Mouse (Mus musculus) spleen, adult 2 months (tissue): Measurements from ENCODE around the gene Slf2. TPM values are rescaled to one million over a fixed set of nuclear protein-coding genes. Genes with fewer than 3 reads are reported as not detected.

Experiments used
- DNase-seq, 2 experiments: peaks; one replicate each; pipeline versions ENCODE4 v3.0.0 to v3.0.0-alpha.2; 2012 to 2021; ENCODE audit warnings: low spot score in 2 of 2, low read depth in 1 of 2
- H3K27ac ChIP-seq: fragments of 200-500 bp; 2 replicates; pipeline ENCODE4 v1.5.1; 2012; ENCODE audit warnings: low read length, inconsistent platforms; ENCODE audit not compliant: insufficient read depth
- H3K27me3 ChIP-seq: fragments of 200-500 bp; 2 replicates; pipeline ENCODE4 v1.6.1; 2012; ENCODE audit warnings: mild to moderate bottlenecking, moderate library complexity, low read length, inconsistent platforms; ENCODE audit not compliant: control insufficient read depth, insufficient read depth
- H3K36me3 ChIP-seq: fragments of 200-500 bp; 2 replicates; pipeline ENCODE4 v1.6.1; 2012; ENCODE audit warnings: mild to moderate bottlenecking, low read length, inconsistent platforms; ENCODE audit not compliant: control insufficient read depth, insufficient read depth
- H3K4me1 ChIP-seq: fragments of 200-500 bp; 2 replicates; pipeline ENCODE4 v1.6.1; 2011; ENCODE audit warnings: inconsistent platforms; ENCODE audit not compliant: control insufficient read depth, insufficient read depth, insufficient read length
- H3K4me3 ChIP-seq: fragments of 200-500 bp; 2 replicates; pipeline ENCODE4 v1.5.1; 2011; ENCODE audit warnings: mild to moderate bottlenecking, inconsistent platforms; ENCODE audit not compliant: insufficient read depth, insufficient read length; ENCODE audit errors: extremely low read depth
- CTCF ChIP-seq: fragments of 200-500 bp; IDR thresholded peaks from 2 replicates; pipeline ENCODE4 v1.5.1; 2011; ENCODE audit warnings: mild to moderate bottlenecking, inconsistent platforms; ENCODE audit not compliant: insufficient read depth, insufficient read length, insufficient replicate concordance; ENCODE audit errors: extremely low read depth
- POLR2A ChIP-seq: fragments of 200-500 bp; IDR thresholded peaks from 2 replicates; pipeline ENCODE4 v1.6.1; 2011; ENCODE audit warnings: low read depth, low read length, inconsistent platforms
- WGBS: fragments of 180-500 bp; shearing (Covaris S2); methylation state at CpG from one replicate; pipeline ENCODE4 v1.1.7; 2018; 5-methylcytosine and 5-hydroxymethylcytosine counted together
- polyA plus RNA-seq: library from polyadenylated mRNA; depleted of rRNA; stranded (reverse); fragments of >200 nt; gene quantifications from 2 replicates; pipeline ENCODE4 v1.2.3, GENCODE M21; 2012

The Slf2 gene
- polyA plus RNA-seq, 1 experiment, result 26.8 TPM

DNA sequence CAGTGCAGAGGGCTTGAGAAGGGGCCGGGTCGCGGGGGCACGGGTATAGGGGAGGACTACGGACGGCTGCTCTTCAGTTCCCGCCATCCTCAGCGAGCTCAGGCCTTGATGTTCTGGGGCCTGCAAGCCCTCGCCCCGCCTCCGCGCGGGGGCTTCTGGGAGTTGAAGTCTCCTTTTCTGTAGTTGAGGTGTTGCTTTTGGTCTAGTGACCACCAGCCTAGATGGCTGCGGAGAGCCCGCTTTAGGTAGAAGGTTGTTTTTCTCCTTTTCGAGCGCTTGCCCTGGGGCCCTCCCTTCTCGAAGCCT, 456 bp downstream of the Slf2 start:
- WGBS, result 1% methylated on average over 18 of the region's 18 CpGs
- H3K27me3 ChIP-seq, result no peaks in the 10 kb centered on the region
- peaks cover 2% of the 10 kb centered on the region; the same call in 1 of the 2 replicates for H3K4me1 ChIP-seq
- DNase-seq, result peak; percentile 80 to 89
- H3K4me3 ChIP-seq, result peak overlapping the region; percentile 94
- peak overlapping the region; percentile 76 for H3K27ac ChIP-seq
- no peak for TF ChIP-seq POLR2A
- no peak for TF ChIP-seq CTCF
- H3K36me3 ChIP-seq, result peaks cover 9% of the 10 kb centered on the region

DNA sequence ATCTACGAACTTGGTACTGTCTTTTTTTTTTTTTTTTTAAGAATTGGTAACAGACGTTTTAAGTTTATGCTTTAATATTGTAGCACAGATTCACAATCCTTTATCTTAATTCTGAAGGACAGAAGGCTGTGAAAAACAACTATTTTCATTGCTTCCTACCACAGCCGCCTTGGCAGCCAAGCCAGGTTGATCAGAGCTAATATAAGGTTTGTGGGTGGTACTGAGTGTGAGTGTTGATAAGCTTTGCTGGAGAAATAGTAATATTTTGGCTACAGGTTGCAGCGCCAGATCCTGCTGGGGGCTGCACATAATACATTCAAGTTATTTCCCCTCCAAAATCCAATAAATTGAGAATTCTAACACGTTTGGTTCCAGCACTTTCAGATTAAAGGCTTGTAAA, 1.1 kb downstream of the Slf2 start:
- Histone ChIP-seq H3K27ac (no peak overlapping the region), H3K27me3 (no peaks in the 10 kb centered on the region), H3K4me3 (peak overlapping the region; percentile 7; the same call in 1 of the 2 replicates), H3K36me3 (peaks cover 13% of the 10 kb centered on the region), H3K4me1 (peaks cover 2% of the 10 kb centered on the region; the same call in 1 of the 2 replicates)
- WGBS, result 45% methylated on average over 5 of the region's 5 CpGs
- DNase-seq, result no peak
- no peak for TF ChIP-seq CTCF
- no peak for TF ChIP-seq POLR2A

DNA sequence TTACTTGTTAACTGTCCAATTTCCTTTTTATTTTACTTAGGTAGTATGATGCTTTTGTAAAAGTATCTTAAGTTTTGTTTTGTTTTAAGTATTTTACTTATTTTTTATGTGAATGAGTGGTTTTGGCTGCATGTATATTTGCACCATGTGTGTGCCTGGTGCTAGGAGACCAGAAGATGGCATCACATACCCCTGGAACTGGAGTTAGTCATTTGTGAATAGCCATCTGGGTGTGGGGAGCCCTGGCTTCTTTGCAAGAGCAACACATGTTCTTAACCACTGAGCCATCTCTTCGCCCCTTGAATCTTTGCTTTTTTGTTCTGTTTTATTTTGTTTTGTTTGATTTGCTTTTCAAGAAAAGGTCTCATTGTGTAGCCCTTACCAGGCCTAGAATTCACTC, 2.2 kb downstream of the Slf2 start:
- Histone ChIP-seq H3K4me3 (no peak overlapping the region), H3K27ac (no peak overlapping the region), H3K4me1 (peaks cover 2% of the 10 kb centered on the region; the same call in 1 of the 2 replicates), H3K27me3 (no peaks in the 10 kb centered on the region), H3K36me3 (peaks cover 13% of the 10 kb centered on the region)
- DNase-seq, result no peak
- WGBS, result 100% methylated on average over 1 of the region's 1 CpGs
- TF ChIP-seq CTCF (no peak), POLR2A (no peak)

DNA sequence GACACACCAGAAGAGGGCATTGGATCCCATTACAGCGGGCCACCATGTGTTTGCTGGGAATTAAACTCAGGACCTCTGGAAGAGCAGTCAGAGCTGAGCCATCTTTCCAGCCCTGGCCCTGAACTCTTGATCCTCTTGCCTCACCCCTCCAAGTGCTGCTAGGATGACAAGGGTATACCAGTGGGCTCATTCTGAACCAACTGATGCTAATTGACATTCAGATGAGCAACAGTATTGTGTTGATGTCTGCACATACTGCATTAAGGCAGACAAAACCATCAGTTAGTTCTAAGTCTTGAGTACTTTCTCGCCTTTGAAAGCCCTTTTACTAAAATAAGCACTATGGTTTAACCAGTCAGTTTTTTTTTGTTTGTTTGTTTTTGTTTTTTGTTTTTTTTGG, 28.7 kb downstream of the Slf2 start:
- no peak for TF ChIP-seq POLR2A
- TF ChIP-seq CTCF, result no peak
- no peak overlapping the region for H3K27ac ChIP-seq
- 90% methylated on average over 2 of the region's 2 CpGs for WGBS

DNA sequence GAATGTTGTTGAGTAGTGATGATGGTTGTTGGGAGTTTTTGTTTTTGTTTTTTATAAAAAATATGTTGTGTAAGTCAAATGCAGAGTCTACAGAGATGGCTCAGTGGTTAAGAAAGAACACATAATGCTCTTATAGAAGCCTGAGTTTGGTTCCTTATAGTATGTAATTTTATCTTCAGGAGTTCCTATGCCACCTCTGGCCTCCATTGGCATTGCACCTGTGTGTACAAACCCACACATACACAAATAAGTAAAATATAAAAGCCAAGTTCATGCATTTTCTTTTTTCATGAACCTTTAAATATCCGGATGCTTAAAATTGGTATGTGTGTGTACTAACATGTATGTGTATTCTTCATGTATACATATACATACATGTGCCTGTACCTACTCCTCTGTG, 35.0 kb downstream of the Slf2 start:
- Histone ChIP-seq H3K27me3 (no peaks in the 10 kb centered on the region), H3K4me1 (no peaks in the 10 kb centered on the region), H3K4me3 (no peak overlapping the region), H3K36me3 (peaks cover 30% of the 10 kb centered on the region), H3K27ac (no peak overlapping the region)
- WGBS, result 100% methylated on average over 1 of the region's 1 CpGs
- no peak for DNase-seq
- TF ChIP-seq CTCF (no peak), POLR2A (no peak)

More for the DNA sequence above, 28.7 kb downstream of the Slf2 start:
- no peak overlapping the region for H3K4me3 ChIP-seq
- DNase-seq, result no peak
- no peaks in the 10 kb centered on the region for H3K27me3 ChIP-seq
- no peaks in the 10 kb centered on the region for H3K4me1 ChIP-seq
- peaks cover 34% of the 10 kb centered on the region for H3K36me3 ChIP-seq

DNA sequence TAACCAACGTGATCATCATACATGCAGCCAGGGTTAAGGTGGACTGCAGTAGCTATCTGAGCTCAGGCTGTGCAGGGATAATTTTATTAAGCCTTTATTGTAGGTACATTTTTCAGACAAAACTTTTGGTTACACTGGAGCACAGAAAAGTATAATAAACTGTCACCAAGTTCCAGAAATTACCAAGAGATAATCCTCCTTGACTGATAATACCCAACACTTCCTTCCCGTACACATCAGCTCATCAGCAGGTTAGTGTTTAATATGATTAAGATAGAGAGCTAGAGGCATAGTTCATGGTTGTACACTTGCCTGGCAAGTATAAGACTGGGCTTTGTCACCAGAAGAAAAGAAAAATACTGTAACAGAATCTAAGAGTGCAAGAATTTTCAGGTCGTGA, 37.4 kb downstream of the Slf2 start:
- Histone ChIP-seq H3K4me1 (no peaks in the 10 kb centered on the region), H3K27me3 (no peaks in the 10 kb centered on the region), H3K36me3 (peaks cover 31% of the 10 kb centered on the region), H3K4me3 (no peak overlapping the region), H3K27ac (no peak overlapping the region)
- no peak for TF ChIP-seq CTCF
- no peak for TF ChIP-seq POLR2A
- no peak for DNase-seq
- 90% methylated on average over 3 of the region's 3 CpGs for WGBS

DNA sequence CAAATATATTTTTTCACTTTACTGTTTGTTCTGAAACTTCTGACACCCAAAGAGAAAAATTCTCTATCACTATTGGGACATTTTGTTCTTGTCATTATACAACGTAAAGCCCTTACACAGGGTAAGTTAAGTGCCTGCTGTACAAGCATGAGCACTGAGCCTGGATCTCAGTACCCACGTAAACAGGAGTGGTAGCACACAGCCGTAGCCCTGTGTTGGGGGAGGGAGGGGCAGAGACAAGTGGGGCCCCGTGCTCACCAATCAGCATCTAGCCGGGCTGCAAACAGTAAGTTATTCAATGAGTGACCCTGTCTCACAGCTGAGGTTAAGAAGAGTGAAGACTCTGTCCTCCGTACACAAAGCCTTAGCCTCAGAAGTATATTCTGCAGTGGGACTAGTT, 45.7 kb downstream of the Slf2 start:
- TF ChIP-seq POLR2A, result no peak
- TF ChIP-seq CTCF, result no peak
- Histone ChIP-seq H3K27ac (no peak overlapping the region), H3K27me3 (no peaks in the 10 kb centered on the region), H3K4me3 (no peak overlapping the region), H3K36me3 (peaks cover 47% of the 10 kb centered on the region), H3K4me1 (no peaks in the 10 kb centered on the region)
- 90% methylated on average over 6 of the region's 6 CpGs for WGBS
- DNase-seq, result no peak
